Mouse (Mus musculus) retina, adult 2 months (tissue): ENCODE data around the gene Ace3.

Source experiments
- DNase-seq: peaks from one replicate; pipeline ENCODE4 v3.0.0-alpha.2; 2012; ENCODE audit warnings: low read depth, low spot score

Ace3 gene

GRCm38 (mm10) chr11:105994375-105994774 is at the start of gene Ace3:
TSS of gene Ace3 (plus strand) at chr11:105994675.
- DNase-seq, result no peak

GRCm38 (mm10) chr11:105944770-105945672 is 49.5 kb upstream of the Ace3 start:
- DNase-seq, result no peak

GRCm38 (mm10) chr11:105946694-105947154 is 47.8 kb upstream of the Ace3 start:
- DNase-seq, result no peak

GRCm38 (mm10) chr11:105948255-105948654 is 46.2 kb upstream of the Ace3 start:
- no peak for DNase-seq

- no peak for DNase-seq
Measured at GRCm38 (mm10) chr11:105950519-105950918, 44.0 kb upstream of the Ace3 start.

- no peak for DNase-seq
Measured at GRCm38 (mm10) chr11:105951601-105952044, 42.9 kb upstream of the Ace3 start.

- DNase-seq, result no peak
Measured at GRCm38 (mm10) chr11:105952111-105952510, 42.4 kb upstream of the Ace3 start.

- no peak for DNase-seq
Measured at GRCm38 (mm10) chr11:105952911-105953386, 41.5 kb upstream of the Ace3 start, which contains the start of gene Cyb561. TSS of gene Cyb561 (minus strand) at chr11:105953336.

GRCm38 (mm10) chr11:105953402-105953801 is 41.1 kb upstream of the Ace3 start:
- DNase-seq, result no peak

GRCm38 (mm10) chr11:105955815-105956430 is 38.6 kb upstream of the Ace3 start:
- DNase-seq, result no peak

- no peak for DNase-seq
Measured at GRCm38 (mm10) chr11:105957501-105957900, 37.0 kb upstream of the Ace3 start.

GRCm38 (mm10) chr11:105958566-105958965 is 35.9 kb upstream of the Ace3 start:
- DNase-seq, result no peak

- DNase-seq, result no peak
Measured at GRCm38 (mm10) chr11:105959355-105959754, 35.1 kb upstream of the Ace3 start.

- DNase-seq, result no peak
Measured at GRCm38 (mm10) chr11:105964691-105965090, 29.8 kb upstream of the Ace3 start.

GRCm38 (mm10) chr11:105966288-105966687 is 28.2 kb upstream of the Ace3 start:
- no peak for DNase-seq

- DNase-seq, result no peak
Measured at GRCm38 (mm10) chr11:105967741-105968574, 26.5 kb upstream of the Ace3 start, which contains the start of gene Ace. TSS of gene Ace (plus strand) at chr11:105967945.

GRCm38 (mm10) chr11:105968948-105969347 is 25.5 kb upstream of the Ace3 start:
- no peak for DNase-seq

- no peak for DNase-seq
Measured at GRCm38 (mm10) chr11:105969516-105969915, 25.0 kb upstream of the Ace3 start.

GRCm38 (mm10) chr11:105974593-105974992 is 19.9 kb upstream of the Ace3 start:
- DNase-seq, result no peak

- DNase-seq, result no peak
Measured at GRCm38 (mm10) chr11:105975050-105975449, 19.4 kb upstream of the Ace3 start.

- DNase-seq, result no peak
Measured at GRCm38 (mm10) chr11:105975636-105976035, 18.8 kb upstream of the Ace3 start.
